Mouse (Mus musculus) liver, embryonic 14.5 days (tissue): ENCODE results near the gene Lpar5. TPM values are rescaled to one million over a fixed set of nuclear protein-coding genes. Genes with fewer than 3 reads are reported as not detected.
"Not testable (repeated sequence)": the region's sequence is repeated elsewhere in the genome, so short reads cannot be mapped to it uniquely, and the experiment has no call there.

Source experiments
- ATAC-seq: fragments of 200-750 bp; cut with Nextera tagmentation; 2 replicates; pipeline ENCODE4 v1.8.0; 2017; ENCODE audit warnings: moderate number of reproducible peaks, mild to moderate bottlenecking, moderate library complexity; ENCODE audit not compliant: insufficient read depth
- DNase-seq, 3 experiments: peaks; one replicate each; pipeline ENCODE4 v3.0.0-alpha.2; 2012 to 2013; ENCODE audit warnings: low read depth in 3 of 3, low spot score in 3 of 3
- H3K27ac ChIP-seq: fragments of 300-500 bp; sonication (generic); 2 replicates; pipeline ENCODE4 v1.5.1; 2014; ENCODE audit warnings: moderate library complexity, mild to moderate bottlenecking, control low read depth, inconsistent platforms
- H3K27me3 ChIP-seq: fragments of 300-500 bp; sonication (generic); 2 replicates; pipeline ENCODE4 v1.6.1; 2014; ENCODE audit warnings: mild to moderate bottlenecking, low read length, moderate library complexity; ENCODE audit not compliant: control insufficient read depth, insufficient read depth
- H3K36me3 ChIP-seq: fragments of 300-500 bp; sonication (generic); replicated peaks from 2 replicates; pipeline ENCODE4 v1.6.1; 2014; ENCODE audit warnings: low read depth; ENCODE audit not compliant: control insufficient read depth, insufficient read depth
- H3K4me1 ChIP-seq, 2 experiments: fragments of 200-500 bp in 1 of 2; fragments of 300-500 bp in 1 of 2; sonication (generic) in 1 of 2; replicated peaks; 2 replicates each; pipeline ENCODE4 v1.6.1; 2012 to 2014; ENCODE audit warnings: antibody characterized with exemption in 1 of 2, inconsistent platforms in 1 of 2, low read length in 1 of 2; ENCODE audit not compliant: control insufficient read depth in 2 of 2, insufficient read depth in 2 of 2
- H3K4me2 ChIP-seq: fragments of 300-500 bp; sonication (generic); 2 replicates; pipeline ENCODE4 v1.6.1; 2014; ENCODE audit warnings: low read depth, mild to moderate bottlenecking, control low read depth, moderate library complexity
- H3K4me3 ChIP-seq, 2 experiments: fragments of 200-500 bp in 1 of 2; fragments of 300-500 bp in 1 of 2; sonication (generic) in 1 of 2; 2 replicates each; pipeline ENCODE4 v1.5.1; 2012 to 2014; ENCODE audit warnings: low read depth in 2 of 2, low read length in 2 of 2, mild to moderate bottlenecking in 2 of 2, control low read depth in 1 of 2, inconsistent platforms in 1 of 2, moderate library complexity in 1 of 2; ENCODE audit not compliant: insufficient read depth in 1 of 2
- H3K9ac ChIP-seq: fragments of 300-500 bp; sonication (generic); replicated peaks from 2 replicates; pipeline ENCODE4 v1.6.1; 2014; ENCODE audit warnings: mild to moderate bottlenecking, control low read depth, moderate library complexity
- H3K9me3 ChIP-seq: fragments of 300-500 bp; sonication (generic); 2 replicates; pipeline ENCODE4 v1.6.1; 2016; ENCODE audit warnings: low read length, mixed read lengths; ENCODE audit not compliant: control insufficient read depth
- CTCF ChIP-seq: IDR thresholded peaks from 2 replicates; pipeline ENCODE4 v1.5.1; 2016; ENCODE audit warnings: antibody characterized with exemption, low read depth, control low read depth
- EP300 ChIP-seq: IDR thresholded peaks from 2 replicates; pipeline ENCODE4 v1.6.1; 2016; ENCODE audit warnings: antibody characterized with exemption, low read depth
- WGBS: fragments of 180-500 bp; shearing (Covaris S2); extraction: QIAGEN DNeasy Blood & Tissue Kit; methylation state at CpG from one replicate; pipeline ENCODE4 v1.1.7; 2014; ENCODE audit not compliant: insufficient replicate concordance; 5-methylcytosine and 5-hydroxymethylcytosine counted together
- polyA plus RNA-seq, 2 experiments: library from polyadenylated mRNA; depleted of rRNA in 1 of 2; stranded (reverse) in 1 of 2; unstranded in 1 of 2; fragments of >200 nt; fragmentation: Nextera tagmentation in 1 of 2; extraction: Ambion mirVana in 1 of 2; gene quantifications; 2 replicates each; pipeline versions ENCODE4 v1.2.1 to v1.2.3; 2012 to 2014

Lpar5 gene
- polyA plus RNA-seq (2012; rRNA removed) (1.6 and 1.8 TPM in 2 replicates), polyA plus RNA-seq (2014; fragmentation: Nextera tagmentation; extraction: Ambion mirVana) (0.68 and 1.0 TPM in 2 replicates)

DNA sequence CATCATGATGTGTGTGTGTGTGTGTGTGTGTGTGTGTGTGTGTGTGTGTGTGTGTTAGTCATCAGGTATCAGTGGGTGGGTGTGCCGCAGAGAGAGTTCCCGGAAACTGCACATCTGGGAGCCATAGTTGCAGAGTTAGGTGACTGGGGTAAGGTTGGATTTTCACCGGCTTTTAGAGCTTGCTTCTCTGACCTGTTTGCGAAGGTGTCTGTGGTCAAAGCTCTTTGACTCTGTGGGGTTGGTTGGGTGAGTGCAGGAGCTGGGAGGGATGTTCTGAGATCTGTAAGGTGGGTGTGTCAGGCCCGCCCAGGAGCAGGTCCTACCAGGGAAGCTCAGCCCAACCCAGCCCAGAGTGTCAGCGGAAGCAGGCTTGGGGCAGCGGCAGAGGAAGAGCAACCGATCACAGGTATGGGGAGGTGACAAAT, at the start of gene Lpar5:
Gene Lpar5, plus strand, starts transcription at position 350 of the 425 bp plus-strand sequence.
- no peak within 1 kb of the TSS for H3K27ac ChIP-seq
- no peak for TF ChIP-seq CTCF
- peak within 1 kb of the TSS; percentile 1; the same call in 1 of the 2 replicates for H3K4me2 ChIP-seq
- no peaks in the 10 kb centered on the region for H3K9me3 ChIP-seq
- DNase-seq (no peak), ATAC-seq (no peak)
- H3K36me3 ChIP-seq, result no peaks in the 10 kb centered on the region
- H3K27me3 ChIP-seq, result no peaks in the 10 kb centered on the region
- no peak within 1 kb of the TSS for H3K9ac ChIP-seq
- H3K4me1 ChIP-seq, result peaks cover 27 to 32% of the 10 kb centered on the region in 2 experiments
- no peak within 1 kb of the TSS for H3K4me3 ChIP-seq
- WGBS, result 50% methylated on average over 8 of the region's 8 CpGs

DNA sequence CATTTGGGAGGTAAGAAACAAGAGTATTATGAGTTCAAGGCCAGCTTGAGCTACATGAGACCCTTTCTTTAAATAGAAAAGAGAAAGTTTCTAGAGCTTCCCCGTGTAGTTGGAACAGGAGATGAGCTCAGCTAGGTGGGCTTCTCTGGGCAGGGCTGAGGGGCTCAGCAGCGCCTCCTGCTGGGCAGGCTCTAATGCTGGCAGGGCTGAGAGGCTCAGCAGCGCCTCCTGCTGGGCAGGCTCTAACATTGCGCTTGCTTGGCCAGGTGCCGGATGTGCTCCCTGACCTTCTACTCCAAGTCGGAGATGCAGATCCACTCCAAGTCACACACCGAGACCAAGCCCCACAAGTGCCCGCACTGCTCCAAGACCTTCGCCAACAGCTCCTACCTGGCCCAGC, 37.2 kb upstream of the Lpar5 start:
- not testable (repeated sequence) for H3K27me3 ChIP-seq, DNase-seq, H3K9ac ChIP-seq, H3K4me1 ChIP-seq, H3K4me2 ChIP-seq, H3K27ac ChIP-seq, H3K9me3 ChIP-seq, H3K4me3 ChIP-seq
- peak; percentile 97 for TF ChIP-seq CTCF
- peaks cover 45% of the 10 kb centered on the region for H3K36me3 ChIP-seq
- peak; percentile 26; the same call in 1 of the 2 replicates for ATAC-seq
- 34% methylated on average over 7 of the region's 9 CpGs for WGBS

DNA sequence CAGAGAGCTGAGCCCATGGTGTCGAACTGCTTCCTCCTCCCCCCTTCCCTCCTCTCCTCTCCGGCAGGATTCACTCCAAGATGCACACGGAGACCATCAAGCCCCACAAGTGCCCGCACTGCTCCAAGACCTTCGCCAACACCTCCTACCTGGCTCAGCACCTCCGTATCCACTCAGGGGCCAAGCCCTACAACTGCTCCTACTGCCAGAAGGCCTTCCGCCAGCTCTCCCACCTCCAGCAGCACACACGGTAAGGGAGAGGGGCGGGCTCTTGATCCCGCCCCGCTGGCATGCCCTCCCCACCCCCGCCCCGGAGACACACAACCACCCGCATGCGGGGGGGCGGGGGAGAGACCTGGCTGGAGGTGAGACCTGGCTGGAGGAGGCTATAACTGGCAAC, 36.1 kb upstream of the Lpar5 start:
- TF ChIP-seq EP300 (no peak), CTCF (no peak)
- ATAC-seq, result no peak
- Histone ChIP-seq H3K4me3 (no peak overlapping the region), H3K9me3 (no peaks in the 10 kb centered on the region), H3K27ac (no peak overlapping the region), H3K4me1 (no peaks in the 10 kb centered on the region), H3K4me2 (no peak overlapping the region), H3K27me3 (no peaks in the 10 kb centered on the region), H3K36me3 (peaks cover 51% of the 10 kb centered on the region), H3K9ac (no peak overlapping the region)
- 92% methylated on average over 16 of the region's 16 CpGs for WGBS
- DNase-seq, result no peak

DNA sequence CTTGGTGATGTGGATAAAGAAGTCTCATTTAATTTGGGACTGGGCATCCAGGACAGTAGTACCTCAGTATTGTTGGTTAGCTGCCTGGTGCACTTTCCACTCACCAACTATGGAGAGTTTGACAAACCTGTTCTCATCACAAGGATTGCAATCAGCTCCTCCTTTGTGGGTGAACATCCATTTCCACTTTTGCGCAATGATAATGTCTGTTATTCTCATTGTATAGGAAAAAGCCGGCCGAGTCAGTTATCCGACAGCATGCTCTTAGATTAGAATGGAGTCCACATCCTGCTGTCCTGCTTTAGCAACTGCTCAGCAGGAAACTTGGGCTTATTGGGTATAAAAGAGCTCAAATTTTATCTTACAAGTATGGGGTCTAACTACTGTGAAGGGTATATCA, 29.1 kb upstream of the Lpar5 start:
- no peak for DNase-seq
- Histone ChIP-seq H3K4me3 (peak overlapping the region in 1 of 2 experiments; percentile 71; a peak in 2 of 4 replicates), H3K9ac (no peak overlapping the region; the same call in 1 of the 2 replicates), H3K4me1 (peaks cover 18 to 27% of the 10 kb centered on the region in 2 experiments), H3K4me2 (peak overlapping the region; percentile 92), H3K27me3 (no peaks in the 10 kb centered on the region), H3K27ac (peak overlapping the region; percentile 57), H3K9me3 (no peaks in the 10 kb centered on the region), H3K36me3 (peaks cover 24% of the 10 kb centered on the region)
- 91% methylated on average over 4 of the region's 4 CpGs for WGBS
- TF ChIP-seq EP300 (no peak), CTCF (no peak)
- ATAC-seq, result no peak

DNA sequence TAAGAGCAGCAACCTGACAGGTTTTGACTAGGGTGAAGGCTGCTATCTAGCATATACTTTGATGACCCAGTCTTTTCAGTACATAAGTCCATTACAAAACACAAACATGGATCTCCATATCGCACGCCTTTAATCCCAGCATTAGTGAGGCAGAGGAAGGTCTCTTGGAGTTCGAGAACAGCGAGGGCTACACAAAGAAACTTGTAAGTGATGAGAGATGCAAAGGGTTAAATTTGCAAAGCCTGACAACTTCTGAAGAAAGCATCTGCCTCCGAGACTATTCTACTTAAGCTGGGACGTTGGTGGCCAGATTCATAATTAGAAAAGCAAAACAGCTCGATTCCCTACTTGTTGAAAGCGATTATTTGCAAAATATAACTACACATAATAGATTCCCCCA, 28.6 kb upstream of the Lpar5 start:
- H3K4me1 ChIP-seq, result peaks cover 18 to 27% of the 10 kb centered on the region in 2 experiments
- no peaks in the 10 kb centered on the region for H3K9me3 ChIP-seq
- H3K4me2 ChIP-seq, result peak overlapping the region; percentile 92
- no peak for DNase-seq
- no peaks in the 10 kb centered on the region for H3K27me3 ChIP-seq
- peak overlapping the region; percentile 57 for H3K27ac ChIP-seq
- TF ChIP-seq CTCF (no peak), EP300 (no peak)
- ATAC-seq, result peak; percentile 13; the same call in 1 of the 2 replicates
- H3K4me3 ChIP-seq, result peak overlapping the region; percentile 71 to 94
- 7% methylated on average over 8 of the region's 8 CpGs for WGBS
- peaks cover 22% of the 10 kb centered on the region for H3K36me3 ChIP-seq
- peak overlapping the region; percentile 54 for H3K9ac ChIP-seq
